Mouse (Mus musculus): ENCODE measurements at regions not wholly inside any gene's neighbourhood (a gene's known extent, or its start where the extent isn't known, plus 50 kb on each side); places are given as distances from the start of the nearest gene placed in this dataset.

- H3K27me3 ChIP-seq (ENCODE audit: insufficient read depth, low read length), result no peaks in the 10 kb centered on the region
- no peaks in the 10 kb centered on the region for H3K4me1 ChIP-seq (replicated peaks; ENCODE audit: insufficient read depth, low read length)
- no peak overlapping the region for H3K9ac ChIP-seq (ENCODE audit: low read depth, low read length)
- no peak overlapping the region for H3K4me3 ChIP-seq (replicated peaks; ENCODE audit: low read depth, low read length)
- no peak for ATAC-seq (replicated peaks; ENCODE audit: low FRiP score, low read depth)
- no peaks in the 10 kb centered on the region for H3K9me3 ChIP-seq (replicated peaks; ENCODE audit: low read length)
- H3K36me3 ChIP-seq (ENCODE audit: insufficient read depth, low read length), result no peaks in the 10 kb centered on the region
- no peak overlapping the region for H3K27ac ChIP-seq
- DNase-seq (ENCODE audit: low spot score), result no peak
- H3K4me2 ChIP-seq (ENCODE audit: low read length), result no peak overlapping the region
- no peak for TF ChIP-seq CTCF (IDR thresholded peaks at IDR 0.05; ENCODE audit: low read depth)
- 69% methylated on average over 1 of the region's 1 CpGs for WGBS
Observed at GRCm38 (mm10) chr2:123833540-123834136, 256.1 kb upstream of the Sema6d start.

Data from kidney, postnatal 0 days (tissue).